Mouse (Mus musculus): ENCODE results near the gene Pax7.

The Pax7 gene

GRCm38 (mm10) chr4:139833036-139833634 is at the start of gene Pax7:
Gene Pax7 (minus strand): TSS chr4:139833528.
- DNase-seq = no peak

GRCm38 (mm10) chr4:139881796-139882195 is 48.5 kb upstream of the Pax7 start:
- no peak for DNase-seq

- DNase-seq = no peak
Measured at GRCm38 (mm10) chr4:139879324-139879723, 46.0 kb upstream of the Pax7 start.

- peak; percentile 20 for DNase-seq
Measured at GRCm38 (mm10) chr4:139878443-139878842, 45.1 kb upstream of the Pax7 start.

GRCm38 (mm10) chr4:139877269-139877668 is 43.9 kb upstream of the Pax7 start:
- peak; percentile 84 for DNase-seq

- DNase-seq = peak; percentile 83
Measured at GRCm38 (mm10) chr4:139872595-139872994, 39.3 kb upstream of the Pax7 start.

GRCm38 (mm10) chr4:139871699-139872098 is 38.4 kb upstream of the Pax7 start:
- no peak for DNase-seq

GRCm38 (mm10) chr4:139863218-139863617 is 29.9 kb upstream of the Pax7 start:
- no peak for DNase-seq

- peak; percentile 98 for DNase-seq
Measured at GRCm38 (mm10) chr4:139858635-139859176, 25.4 kb upstream of the Pax7 start.

- no peak for DNase-seq
Measured at GRCm38 (mm10) chr4:139852219-139853035, 19.1 kb upstream of the Pax7 start.

GRCm38 (mm10) chr4:139851387-139851786 is 18.1 kb upstream of the Pax7 start:
- DNase-seq = no peak

GRCm38 (mm10) chr4:139850547-139851170 is 17.3 kb upstream of the Pax7 start:
- no peak for DNase-seq

- DNase-seq = no peak
Measured at GRCm38 (mm10) chr4:139843456-139843855, 10.1 kb upstream of the Pax7 start.

- no peak for DNase-seq
Measured at GRCm38 (mm10) chr4:139842919-139843318, 9.6 kb upstream of the Pax7 start.

GRCm38 (mm10) chr4:139840939-139841500 is 7.7 kb upstream of the Pax7 start:
- no peak for DNase-seq

GRCm38 (mm10) chr4:139840442-139840841 is 7.1 kb upstream of the Pax7 start:
- DNase-seq = no peak

GRCm38 (mm10) chr4:139836681-139837080 is 3.4 kb upstream of the Pax7 start:
- DNase-seq = no peak

GRCm38 (mm10) chr4:139836196-139836595 is 2.9 kb upstream of the Pax7 start:
- no peak for DNase-seq

- no peak for DNase-seq
Measured at GRCm38 (mm10) chr4:139833817-139834401, 581 bp upstream of the Pax7 start.

GRCm38 (mm10) chr4:139832281-139833035 is 870 bp downstream of the Pax7 start:
- no peak for DNase-seq

- no peak for DNase-seq
Measured at GRCm38 (mm10) chr4:139831501-139832230, 1.7 kb downstream of the Pax7 start.
